Mouse (Mus musculus): ENCODE measurements around the gene Os9. TPM values are rescaled to one million over a fixed set of nuclear protein-coding genes. Genes with fewer than 3 reads are reported as not detected.

Gene Os9
- polyA plus RNA-seq, 1 experiment = 108 TPM

DNA sequence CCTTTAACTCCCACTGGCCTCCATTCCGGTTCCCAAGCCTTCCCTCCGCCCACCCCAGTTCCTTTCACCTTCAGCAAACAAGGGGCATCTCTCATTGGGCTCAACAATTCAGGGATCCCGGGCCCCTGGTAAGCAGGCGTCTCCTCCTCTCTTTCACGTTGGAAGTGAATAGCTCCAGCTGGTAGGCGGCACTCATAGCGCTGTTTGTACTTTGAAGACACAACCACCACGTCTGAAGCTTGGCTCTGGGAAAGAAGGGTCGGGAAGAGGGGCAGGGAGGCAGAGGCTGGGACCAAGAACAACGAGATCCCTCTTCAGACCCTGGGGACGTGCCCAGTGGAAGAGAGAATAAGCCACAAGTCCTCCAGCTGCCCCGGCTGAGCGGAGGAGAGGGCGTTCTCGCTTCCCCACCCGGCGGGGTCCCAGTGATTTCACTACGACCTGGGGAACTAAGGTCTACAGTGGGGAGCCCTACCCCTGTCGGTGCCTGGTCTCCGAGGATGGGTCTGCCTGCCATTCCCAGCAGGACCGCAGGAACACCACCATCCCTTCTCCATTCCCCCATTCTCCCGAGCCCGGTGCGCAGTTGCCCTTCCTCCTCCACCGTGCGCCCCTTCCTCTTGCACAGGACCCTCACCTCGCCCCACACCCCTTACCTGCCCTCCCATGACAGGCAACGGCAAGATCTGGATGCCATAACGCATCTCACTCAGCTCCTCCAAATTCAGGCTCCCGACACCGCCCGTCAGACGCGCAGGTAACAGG is 448 bp downstream of the Os9 start:
- DNase-seq (ENCODE audit: extremely low spot score in 1 of 2, low spot score in 1 of 2) = no peak

GRCm38 (mm10) chr10:127119229-127119628 is 1.7 kb downstream of the Os9 start:
- DNase-seq (ENCODE audit: extremely low spot score in 1 of 2, low spot score in 1 of 2) = no peak

- DNase-seq (ENCODE audit: extremely low spot score in 1 of 2, low spot score in 1 of 2) = no peak
Observed at GRCm38 (mm10) chr10:127118470-127118869, 2.5 kb downstream of the Os9 start.

GRCm38 (mm10) chr10:127115068-127115467 is 5.9 kb downstream of the Os9 start:
- DNase-seq (ENCODE audit: extremely low spot score in 1 of 2, low spot score in 1 of 2) = no peak

GRCm38 (mm10) chr10:127114408-127114807 is 6.5 kb downstream of the Os9 start:
- DNase-seq (ENCODE audit: extremely low spot score in 1 of 2, low spot score in 1 of 2) = no peak

- no peak for DNase-seq (ENCODE audit: extremely low spot score in 1 of 2, low spot score in 1 of 2)
Observed at GRCm38 (mm10) chr10:127111001-127111887, 9.7 kb downstream of the Os9 start.

DNA sequence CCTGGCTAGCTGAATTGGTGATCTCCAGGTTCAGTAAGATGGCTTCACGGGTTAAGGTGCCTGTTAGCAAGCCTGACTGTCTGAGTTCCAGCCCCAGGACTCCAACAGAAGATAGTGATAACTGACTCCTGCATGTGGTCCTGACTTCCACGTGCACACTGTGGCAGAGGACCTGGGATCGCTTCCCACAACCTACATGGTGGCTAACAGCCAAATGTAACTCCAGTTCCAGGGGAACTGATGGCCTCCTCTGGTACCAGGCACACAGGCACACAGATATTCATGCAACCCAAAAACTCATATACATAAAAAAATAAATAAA is 12.7 kb downstream of the Os9 start:
- no peak for DNase-seq (ENCODE audit: extremely low spot score in 1 of 2, low spot score in 1 of 2)

DNA sequence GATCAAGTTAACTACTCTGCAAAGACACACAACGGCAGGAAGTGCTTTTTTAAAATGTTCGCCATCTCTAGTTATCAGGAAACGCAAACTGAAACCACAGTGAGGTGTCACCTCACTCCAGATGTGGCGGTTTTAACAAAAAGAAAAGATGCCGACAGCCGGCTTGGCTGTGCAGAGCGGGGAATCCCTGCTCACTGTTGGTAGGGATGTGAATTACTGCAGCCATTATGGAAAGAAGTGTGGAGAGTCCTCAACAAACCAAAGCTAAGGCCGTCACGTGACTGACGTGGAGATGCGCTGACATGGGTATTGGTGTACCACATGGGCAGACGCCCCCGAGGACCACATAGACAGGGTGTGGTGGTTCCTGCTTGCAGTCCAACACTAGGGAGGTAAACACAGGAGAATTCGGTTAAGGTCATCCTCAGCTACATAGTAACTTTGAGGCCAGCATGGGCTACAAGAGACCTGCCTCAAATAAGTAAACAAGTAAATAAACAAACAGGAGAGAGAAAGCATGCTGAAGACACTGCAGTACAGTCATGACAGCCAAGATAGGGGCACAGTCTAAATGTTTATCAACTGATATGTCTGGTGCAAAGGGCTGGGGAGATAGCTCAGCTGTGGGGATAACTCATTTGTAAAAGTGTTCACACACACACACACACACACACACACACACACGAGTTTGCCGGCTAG is 13.2 kb downstream of the Os9 start:
- DNase-seq (ENCODE audit: extremely low spot score in 1 of 2, low spot score in 1 of 2) = no peak

GRCm38 (mm10) chr10:127103631-127104030 is 17.3 kb downstream of the Os9 start:
- DNase-seq (ENCODE audit: extremely low spot score in 1 of 2, low spot score in 1 of 2) = no peak

- DNase-seq (ENCODE audit: extremely low spot score in 1 of 2, low spot score in 1 of 2) = no peak
Observed at GRCm38 (mm10) chr10:127101151-127101550, 19.8 kb downstream of the Os9 start.

GRCm38 (mm10) chr10:127100414-127100813 is 20.5 kb downstream of the Os9 start:
- no peak for DNase-seq (ENCODE audit: extremely low spot score in 1 of 2, low spot score in 1 of 2)

- no peak for DNase-seq (ENCODE audit: extremely low spot score in 1 of 2, low spot score in 1 of 2)
Observed at GRCm38 (mm10) chr10:127099868-127100267, 21.1 kb downstream of the Os9 start.

DNA sequence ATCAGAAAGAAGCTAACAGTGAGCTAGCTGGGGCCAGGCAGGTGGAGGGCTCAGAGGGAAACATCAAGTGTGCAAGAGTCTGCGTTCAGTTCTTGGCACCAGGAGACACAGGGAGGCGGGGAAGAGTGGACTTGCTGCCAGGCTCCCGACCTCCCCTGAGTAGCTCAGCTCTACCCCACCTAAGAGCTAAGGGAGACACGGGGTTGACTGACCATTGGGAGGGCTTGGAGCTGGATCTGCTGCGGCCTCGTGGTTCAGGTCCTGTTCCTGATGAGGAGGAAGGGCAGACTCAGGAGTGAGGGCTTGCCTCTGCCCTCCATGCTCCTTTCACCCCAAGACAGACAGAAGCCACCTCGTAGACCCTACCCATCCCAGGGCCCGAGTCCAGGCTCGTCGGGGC is 21.7 kb downstream of the Os9 start:
- no peak for DNase-seq (ENCODE audit: extremely low spot score in 1 of 2, low spot score in 1 of 2)

- no peak for DNase-seq (ENCODE audit: extremely low spot score in 1 of 2, low spot score in 1 of 2)
Observed at GRCm38 (mm10) chr10:127098514-127098913, 22.4 kb downstream of the Os9 start.

- DNase-seq (ENCODE audit: extremely low spot score in 1 of 2, low spot score in 1 of 2) = no peak
Observed at GRCm38 (mm10) chr10:127094382-127094802, 26.5 kb downstream of the Os9 start.

GRCm38 (mm10) chr10:127092742-127093141 is 28.2 kb downstream of the Os9 start:
- no peak for DNase-seq (ENCODE audit: extremely low spot score in 1 of 2, low spot score in 1 of 2)

- no peak for DNase-seq (ENCODE audit: extremely low spot score in 1 of 2, low spot score in 1 of 2)
Observed at GRCm38 (mm10) chr10:127091507-127092396, 29.2 kb downstream of the Os9 start.

DNA sequence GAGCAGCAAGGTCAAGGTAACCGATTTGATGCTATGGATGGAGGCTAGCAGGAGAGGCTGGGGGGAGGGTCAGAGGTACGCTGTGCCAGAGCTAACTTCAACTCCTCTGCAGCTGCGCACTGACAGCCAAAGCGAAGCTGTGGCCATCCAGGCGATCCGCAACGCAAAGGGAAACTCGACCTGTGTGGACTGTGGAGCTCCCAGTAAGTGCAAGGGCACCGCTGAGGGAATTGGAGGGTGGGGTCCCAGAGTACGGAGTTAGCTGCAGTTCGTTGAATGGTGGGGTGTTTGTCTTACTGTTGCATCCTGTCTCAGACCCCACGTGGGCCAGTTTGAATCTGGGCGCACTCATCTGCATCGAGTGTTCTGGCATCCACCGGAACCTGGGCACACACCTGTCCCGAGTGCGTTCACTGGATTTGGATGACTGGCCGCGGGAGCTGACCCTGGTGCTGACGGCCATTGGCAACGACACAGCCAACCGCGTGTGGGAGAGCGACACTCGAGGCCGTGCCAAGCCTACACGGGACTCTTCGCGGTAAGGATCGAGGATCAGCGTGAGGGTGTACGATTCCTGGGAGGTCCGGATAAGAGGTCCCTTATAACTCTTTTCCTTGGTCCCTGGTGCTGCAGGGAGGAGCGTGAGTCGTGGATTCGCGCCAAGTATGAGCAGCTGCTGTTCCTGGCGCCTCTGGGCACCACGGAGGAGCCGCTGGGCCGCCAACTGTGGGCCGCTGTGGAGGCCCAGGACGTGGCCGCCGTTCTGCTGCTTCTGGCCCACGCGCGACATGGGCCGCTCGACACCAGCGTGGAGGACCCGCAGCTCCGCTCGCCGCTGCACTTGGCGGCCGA is 30.1 kb downstream of the Os9 start:
- DNase-seq (ENCODE audit: extremely low spot score in 1 of 2, low spot score in 1 of 2) = no peak

DNA sequence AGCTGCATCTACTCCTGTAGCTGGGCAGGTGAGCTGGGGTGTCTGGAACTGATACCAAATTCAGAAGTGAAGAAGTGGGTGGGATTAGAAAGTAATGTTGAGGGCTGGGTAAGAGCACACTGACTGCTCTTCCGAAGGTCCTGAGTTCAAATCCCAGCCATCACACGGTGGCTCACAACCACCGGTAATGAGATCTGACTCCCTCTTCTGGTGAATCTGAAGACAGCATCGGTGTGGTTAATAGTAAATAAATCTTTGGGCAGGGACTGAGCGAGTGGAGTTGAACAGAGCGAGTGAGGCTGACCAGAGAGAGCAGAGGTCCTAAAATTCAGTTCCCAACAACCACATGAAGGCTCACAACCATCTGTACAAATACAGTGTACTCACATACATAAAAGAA is 35.3 kb downstream of the Os9 start:
- no peak for DNase-seq (ENCODE audit: extremely low spot score in 1 of 2, low spot score in 1 of 2)
